Mouse (Mus musculus): Measurements from ENCODE around the gene Sqstm1.

DNA sequence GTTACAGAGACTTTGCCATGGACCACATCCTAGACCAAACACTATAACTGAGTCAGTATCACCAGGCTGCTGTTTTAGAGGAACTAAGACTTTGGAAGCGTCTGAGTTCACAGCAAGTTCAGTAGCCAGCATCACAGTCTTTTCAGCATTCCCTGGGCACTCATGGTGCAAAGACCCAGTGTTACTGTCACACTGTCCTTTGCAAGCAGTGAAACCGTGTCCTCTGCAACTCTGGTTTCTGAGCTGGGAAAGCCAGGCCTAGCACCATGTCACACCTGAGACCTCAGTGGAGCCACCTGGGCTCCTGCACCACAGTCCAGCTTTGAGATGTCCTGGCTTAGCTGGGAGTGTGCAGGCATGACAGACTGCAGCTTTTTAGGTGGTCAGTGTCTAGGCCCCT, 11.7 kb downstream of the Sqstm1 start:
- TF ChIP-seq POLR2A (IDR thresholded peaks at IDR 0.05; ENCODE audit: control insufficient read depth, low read depth, low read length) = no peak
- no peak for TF ChIP-seq CTCF (IDR thresholded peaks at IDR 0.05; ENCODE audit: control insufficient read depth, insufficient read depth, insufficient replicate concordance, low read depth, low read length)

Data from testis, adult 2 months (tissue).